Mouse (Mus musculus): ENCODE measurements around the gene Atp6v1g1. TPM values are rescaled to one million over a fixed set of nuclear protein-coding genes. Genes with fewer than 3 reads are reported as not detected.

Atp6v1g1 gene
- 314 and 330 TPM in 2 replicates for polyA plus RNA-seq (2021; fragmentation: Nextera tagmentation)
- long read RNA-seq, experiment 1, transcript Atp6v1g1-201 (3 exons, 1,135 nt), result major isoform, 357 of 397 reads
- long read RNA-seq, experiment 1, partial matches to known transcripts, result 3 of 397 reads
- long read RNA-seq, experiment 1, other reads (novel, unspliced or antisense), result 37 of 397 reads
- long read RNA-seq, experiment 2, transcript Atp6v1g1-201 (3 exons, 1,135 nt), result major isoform, 339 of 379 reads
- long read RNA-seq, experiment 2, partial matches to known transcripts, result 19 of 379 reads
- long read RNA-seq, experiment 2, other reads (novel, unspliced or antisense), result 21 of 379 reads

DNA sequence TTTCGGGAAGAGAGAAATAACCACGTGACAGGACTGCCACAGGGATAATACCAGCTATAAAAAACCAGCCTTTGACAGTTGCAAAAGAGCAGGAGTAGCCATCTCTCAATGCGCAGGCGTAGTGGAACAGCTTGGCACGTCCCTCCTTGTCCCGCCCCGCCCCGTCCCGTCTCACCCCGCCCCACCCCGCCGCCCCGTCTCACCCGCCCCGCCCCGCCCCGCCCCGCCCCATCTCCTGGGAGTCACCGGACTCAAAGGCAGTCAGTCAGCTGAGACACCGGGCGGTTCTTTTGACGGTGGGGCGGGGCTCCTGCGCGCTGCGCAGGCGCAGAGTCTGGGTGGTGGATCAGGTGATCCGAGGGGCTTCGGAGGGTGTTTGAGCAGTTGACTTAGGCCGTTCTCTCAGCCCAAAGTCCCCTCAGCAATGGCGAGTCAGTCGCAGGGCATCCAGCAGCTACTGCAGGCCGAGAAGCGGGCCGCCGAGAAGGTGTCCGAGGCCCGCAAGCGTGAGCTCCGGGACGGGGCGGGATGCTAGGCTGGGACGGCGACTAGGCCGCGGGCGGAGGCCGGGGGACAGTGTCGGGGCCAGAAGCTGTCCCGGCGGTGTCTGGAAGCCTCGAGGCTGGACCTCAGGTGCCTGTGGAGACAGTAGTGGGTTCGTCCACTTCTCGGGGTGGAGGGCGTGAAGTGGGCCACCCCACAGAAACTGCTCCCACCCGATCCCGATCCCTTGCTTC lies at the start of gene Atp6v1g1:
Gene Atp6v1g1 (plus strand): TSS at position 279 of the 737 bp plus-strand sequence.

GRCm38 (mm10) chr4:63495915-63496278 lies 48.7 kb upstream of the Atp6v1g1 start, which contains the start of gene Whrn:
Whrn (minus strand) TSS chr4:63495991.

GRCm38 (mm10) chr4:63558407-63559081 lies 14.0 kb downstream of the Atp6v1g1 start, which contains the start of gene Tmem268:
Tmem268 (plus strand) TSS chr4:63558781.

Other genes with a start within 250 kb of the Atp6v1g1 start
- gene Orm1, start 200.2 kb upstream of the Atp6v1g1 start, polyA plus RNA-seq (2021; fragmentation: Nextera tagmentation), result not detected in 2 replicates
- not detected in 2 replicates for gene Orm3, start 188.6 kb upstream of the Atp6v1g1 start, polyA plus RNA-seq (2021; fragmentation: Nextera tagmentation)
- gene Orm2, start 182.3 kb upstream of the Atp6v1g1 start, polyA plus RNA-seq (2021; fragmentation: Nextera tagmentation), result not detected in 2 replicates
- gene Akna, start 141.4 kb upstream of the Atp6v1g1 start, polyA plus RNA-seq (2021; fragmentation: Nextera tagmentation), result 0.72 and 0.83 TPM in 2 replicates
- gene Whrn, start 48.8 kb upstream of the Atp6v1g1 start, polyA plus RNA-seq (2021; fragmentation: Nextera tagmentation), result 4.0 and 9.7 TPM in 2 replicates
- 8.0 and 9.5 TPM in 2 replicates for gene Tmem268, start 14.0 kb downstream of the Atp6v1g1 start, polyA plus RNA-seq (2021; fragmentation: Nextera tagmentation)
- gene Gm11213, start 60.5 kb downstream of the Atp6v1g1 start, polyA plus RNA-seq (2021; fragmentation: Nextera tagmentation), result not detected in 2 replicates
- gene Tex48, start 77.7 kb downstream of the Atp6v1g1 start, polyA plus RNA-seq (2021; fragmentation: Nextera tagmentation), result not detected in 2 replicates
- gene Gm11214, start 118.6 kb downstream of the Atp6v1g1 start, polyA plus RNA-seq (2021; fragmentation: Nextera tagmentation), result not detected in 2 replicates
- not detected in 2 replicates for gene Tnfsf15, start 200.3 kb downstream of the Atp6v1g1 start, polyA plus RNA-seq (2021; fragmentation: Nextera tagmentation)